Mouse (Mus musculus) limb, embryonic 11.5 days (tissue): Measurements from ENCODE around the gene Ganc. TPM values are rescaled to one million over a fixed set of nuclear protein-coding genes. Genes with fewer than 3 reads are reported as not detected.

Experiments used
- ATAC-seq: fragments of 200-750 bp; cut with Nextera tagmentation; 2 replicates; pipeline ENCODE4 v1.8.0; 2017; ENCODE audit warnings: low read depth; ENCODE audit not compliant: insufficient number of reproducible peaks, low FRiP score, low TSS enrichment
- DNase-seq: peaks from one replicate; pipeline ENCODE4 v3.0.0-alpha.2; 2015; ENCODE audit warnings: low spot score
- H3K27ac ChIP-seq: fragments of 300-500 bp; sonication (generic); replicated peaks from 2 replicates; pipeline ENCODE4 v1.5.1; 2014; ENCODE audit warnings: low read depth, mild to moderate bottlenecking, low read length
- H3K27me3 ChIP-seq: fragments of 300-500 bp; sonication (generic); 2 replicates; pipeline ENCODE4 v1.6.1; 2014; ENCODE audit warnings: mild to moderate bottlenecking, low read length, mixed read lengths; ENCODE audit not compliant: control insufficient read depth, insufficient read depth
- H3K36me3 ChIP-seq: fragments of 300-500 bp; sonication (generic); 2 replicates; pipeline ENCODE4 v1.6.1; 2014; ENCODE audit warnings: mild to moderate bottlenecking, low read length, moderate library complexity, mixed read lengths; ENCODE audit not compliant: control insufficient read depth, insufficient read depth
- H3K4me1 ChIP-seq: fragments of 300-500 bp; sonication (generic); 2 replicates; pipeline ENCODE4 v1.6.1; 2014; ENCODE audit warnings: low read length, mixed read lengths; ENCODE audit not compliant: control insufficient read depth, insufficient read depth
- H3K4me2 ChIP-seq: fragments of 300-500 bp; sonication (generic); 2 replicates; pipeline ENCODE4 v1.6.1; 2014; ENCODE audit warnings: low read depth, mild to moderate bottlenecking, moderate library complexity; ENCODE audit not compliant: severe bottlenecking
- H3K4me3 ChIP-seq: fragments of 300-500 bp; sonication (generic); 2 replicates; pipeline ENCODE4 v1.5.1; 2014; ENCODE audit warnings: low read depth, low read length
- H3K9ac ChIP-seq: fragments of 300-500 bp; sonication (generic); 2 replicates; pipeline ENCODE4 v1.6.1; 2014; ENCODE audit warnings: mild to moderate bottlenecking, low read length
- H3K9me3 ChIP-seq: fragments of 300-500 bp; sonication (generic); 2 replicates; pipeline ENCODE4 v1.6.1; 2016; ENCODE audit warnings: low read length; ENCODE audit not compliant: control insufficient read depth
- WGBS: fragments of 180-500 bp; shearing (Covaris S2); extraction: QIAGEN DNeasy Blood & Tissue Kit; methylation state at CpG from one replicate; pipeline ENCODE4 v1.1.7; 2014; 5-methylcytosine and 5-hydroxymethylcytosine counted together
- polyA plus RNA-seq: library from polyadenylated mRNA; unstranded; fragments of >200 nt; fragmentation: Nextera tagmentation; extraction: Ambion mirVana; gene quantifications from 2 replicates; pipeline ENCODE4 v1.2.1, GENCODE M21; 2014

Ganc gene
- polyA plus RNA-seq, 1 experiment from 2014 or later = 6.6 TPM

DNA sequence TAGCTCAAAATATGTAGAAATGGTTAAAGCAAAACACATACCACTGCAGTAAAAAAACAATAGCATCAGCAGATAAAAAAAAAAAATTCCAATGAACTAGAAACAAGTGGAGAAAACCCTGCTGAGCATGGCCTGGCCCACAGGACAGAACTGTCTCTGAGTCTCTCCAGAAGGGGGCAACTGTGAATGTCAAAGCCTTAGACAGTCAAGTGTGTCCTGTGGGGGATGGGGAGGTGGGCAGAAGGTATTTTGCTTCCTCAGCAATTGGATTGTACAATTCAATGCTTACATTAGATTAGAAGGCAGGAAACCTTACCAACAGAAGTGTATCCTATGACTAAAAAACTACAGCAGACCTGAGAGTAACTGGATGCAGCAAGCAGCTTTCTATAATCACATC lies 11.3 kb upstream of the Ganc start:
- no peaks in the 10 kb centered on the region for H3K27me3 ChIP-seq
- ATAC-seq = no peak
- no peak overlapping the region for H3K4me2 ChIP-seq
- H3K27ac ChIP-seq = no peak overlapping the region
- no peaks in the 10 kb centered on the region for H3K9me3 ChIP-seq
- no peak overlapping the region for H3K9ac ChIP-seq
- H3K36me3 ChIP-seq = peaks cover 5% of the 10 kb centered on the region
- no peaks in the 10 kb centered on the region for H3K4me1 ChIP-seq
- no peak for DNase-seq
- H3K4me3 ChIP-seq = no peak overlapping the region

GRCm38 (mm10) chr2:120397951-120398350 lies 5.7 kb upstream of the Ganc start:
- Histone ChIP-seq H3K27ac (no peak overlapping the region), H3K27me3 (no peaks in the 10 kb centered on the region), H3K4me2 (no peak overlapping the region), H3K9me3 (no peaks in the 10 kb centered on the region), H3K9ac (no peak overlapping the region), H3K36me3 (no peaks in the 10 kb centered on the region; the same call in 1 of the 2 replicates), H3K4me1 (no peaks in the 10 kb centered on the region; the same call in 1 of the 2 replicates), H3K4me3 (no peak overlapping the region)
- no peak for DNase-seq
- 94% methylated on average over 1 of the region's 1 CpGs for WGBS
- ATAC-seq = no peak

DNA sequence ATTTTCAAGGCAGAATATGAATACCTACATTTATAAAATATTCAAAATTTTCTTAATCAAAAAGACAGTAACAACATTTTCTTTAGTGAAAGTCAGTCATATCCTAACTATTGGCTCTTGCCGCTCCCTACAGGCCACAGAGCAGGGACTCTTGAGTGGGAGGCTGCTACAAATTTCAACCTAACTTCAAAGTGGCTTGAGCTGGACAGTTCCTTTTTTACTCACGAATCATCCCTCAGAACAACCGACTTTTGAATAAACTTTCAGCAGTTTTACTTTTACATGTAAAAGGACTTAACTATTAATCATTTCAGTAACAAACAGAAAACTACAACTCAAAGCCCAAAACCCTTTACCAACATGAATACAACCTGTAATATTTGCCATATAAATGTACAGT lies 883 bp upstream of the Ganc start:
- H3K36me3 ChIP-seq = no peaks in the 10 kb centered on the region
- DNase-seq (no peak), ATAC-seq (no peak)
- H3K27ac ChIP-seq = no peak overlapping the region
- H3K9me3 ChIP-seq = no peaks in the 10 kb centered on the region
- H3K9ac ChIP-seq = no peak overlapping the region
- peak overlapping the region; percentile 70 for H3K4me3 ChIP-seq
- no peaks in the 10 kb centered on the region for H3K27me3 ChIP-seq
- 58% methylated on average over 3 of the region's 3 CpGs for WGBS
- H3K4me2 ChIP-seq = peak overlapping the region; percentile 79
- H3K4me1 ChIP-seq = no peaks in the 10 kb centered on the region; the same call in 1 of the 2 replicates

- H3K27ac ChIP-seq = peak within 1 kb of the TSS; percentile 90
- H3K36me3 ChIP-seq = no peaks in the 10 kb centered on the region
- H3K9ac ChIP-seq = peak within 1 kb of the TSS; percentile 83
- peak within 1 kb of the TSS; percentile 79 for H3K4me2 ChIP-seq
- DNase-seq (peak; percentile 96), ATAC-seq (peak; percentile 99)
- no peaks in the 10 kb centered on the region; the same call in 1 of the 2 replicates for H3K4me1 ChIP-seq
- H3K9me3 ChIP-seq = no peaks in the 10 kb centered on the region
- peak within 1 kb of the TSS; percentile 70 for H3K4me3 ChIP-seq
- H3K27me3 ChIP-seq = no peaks in the 10 kb centered on the region
- WGBS = 1% methylated on average over 34 of the region's 34 CpGs
Observed at GRCm38 (mm10) chr2:120403986-120404822, 508 bp downstream of the Ganc start, which contains the start of gene Tmem87a. Gene Tmem87a, minus strand, starts transcription at chr2:120404113.

- ATAC-seq = no peak
- 36% methylated on average over 14 of the region's 14 CpGs for whole genome bisulfite sequencing
- DNase-seq = no peak
- Histone ChIP-seq H3K9me3 (no peaks in the 10 kb centered on the region), H3K4me3 (peak overlapping the region; percentile 70), H3K36me3 (no peaks in the 10 kb centered on the region), H3K9ac (peak overlapping the region; percentile 83), H3K4me1 (no peaks in the 10 kb centered on the region; the same call in 1 of the 2 replicates), H3K27ac (0 out of 2 replicates have a peak overlapping the region, but pooled peaks have one; percentile 90), H3K4me2 (peak overlapping the region; percentile 79), H3K27me3 (no peaks in the 10 kb centered on the region)
Observed at GRCm38 (mm10) chr2:120404823-120405765, 1.4 kb downstream of the Ganc start.

DNA sequence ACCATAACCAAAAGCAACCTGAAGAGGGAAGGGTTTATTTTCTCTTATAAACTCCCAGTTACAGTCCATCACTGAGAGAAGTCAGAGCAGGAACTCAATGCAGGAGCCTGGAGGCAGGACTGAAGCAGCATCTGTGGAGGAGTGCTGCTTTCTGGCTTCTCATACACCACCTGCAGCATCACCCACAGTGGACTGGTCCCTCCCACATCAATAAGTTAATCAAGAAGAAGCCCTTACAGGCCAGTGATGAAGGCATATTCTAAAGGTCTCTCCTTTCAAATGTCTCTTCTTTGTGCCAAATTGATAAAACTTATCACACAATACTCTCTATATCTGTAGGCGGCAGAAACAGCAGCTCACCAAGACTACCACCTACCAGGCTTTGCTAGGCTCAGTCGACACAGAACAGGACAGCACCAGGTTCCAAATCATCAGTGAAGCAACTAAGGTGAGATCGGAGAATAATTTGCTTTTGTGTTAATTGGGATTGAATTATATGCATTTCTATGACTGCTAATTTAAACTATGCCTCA lies 7.5 kb downstream of the Ganc start:
- no peaks in the 10 kb centered on the region for H3K9me3 ChIP-seq
- H3K36me3 ChIP-seq = no peaks in the 10 kb centered on the region
- 90% methylated on average over 3 of the region's 3 CpGs for whole genome bisulfite sequencing
- no peak for DNase-seq
- no peak for ATAC-seq
- no peaks in the 10 kb centered on the region for H3K27me3 ChIP-seq
- H3K9ac ChIP-seq = no peak overlapping the region
- no peak overlapping the region for H3K4me2 ChIP-seq
- no peak overlapping the region for H3K4me3 ChIP-seq
- H3K4me1 ChIP-seq = no peaks in the 10 kb centered on the region
- no peak overlapping the region for H3K27ac ChIP-seq

DNA sequence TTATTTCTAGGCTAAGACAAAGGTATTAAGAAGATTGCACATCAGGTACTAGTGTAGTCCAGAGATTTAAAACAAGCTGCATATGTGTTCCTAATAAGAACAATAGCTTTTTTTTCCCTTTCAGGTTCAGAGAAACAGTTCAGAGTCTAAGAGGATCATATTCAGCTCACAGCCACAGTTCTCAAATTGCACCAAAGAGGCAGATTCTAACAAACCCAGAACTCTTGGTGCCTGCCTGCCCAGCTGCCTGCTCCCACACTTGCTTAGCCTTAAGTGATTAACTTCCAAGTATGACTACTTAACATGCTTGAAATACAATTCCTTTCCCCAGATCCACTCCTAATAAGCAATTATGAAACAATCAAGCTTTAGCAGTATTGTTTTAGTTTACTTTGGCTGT lies 10.4 kb downstream of the Ganc start:
- Histone ChIP-seq H3K27ac (no peak overlapping the region), H3K4me2 (no peak overlapping the region), H3K27me3 (no peaks in the 10 kb centered on the region), H3K9me3 (no peaks in the 10 kb centered on the region), H3K4me1 (no peaks in the 10 kb centered on the region), H3K9ac (no peak overlapping the region), H3K36me3 (no peaks in the 10 kb centered on the region), H3K4me3 (no peak overlapping the region)
- DNase-seq (no peak), ATAC-seq (no peak)

DNA sequence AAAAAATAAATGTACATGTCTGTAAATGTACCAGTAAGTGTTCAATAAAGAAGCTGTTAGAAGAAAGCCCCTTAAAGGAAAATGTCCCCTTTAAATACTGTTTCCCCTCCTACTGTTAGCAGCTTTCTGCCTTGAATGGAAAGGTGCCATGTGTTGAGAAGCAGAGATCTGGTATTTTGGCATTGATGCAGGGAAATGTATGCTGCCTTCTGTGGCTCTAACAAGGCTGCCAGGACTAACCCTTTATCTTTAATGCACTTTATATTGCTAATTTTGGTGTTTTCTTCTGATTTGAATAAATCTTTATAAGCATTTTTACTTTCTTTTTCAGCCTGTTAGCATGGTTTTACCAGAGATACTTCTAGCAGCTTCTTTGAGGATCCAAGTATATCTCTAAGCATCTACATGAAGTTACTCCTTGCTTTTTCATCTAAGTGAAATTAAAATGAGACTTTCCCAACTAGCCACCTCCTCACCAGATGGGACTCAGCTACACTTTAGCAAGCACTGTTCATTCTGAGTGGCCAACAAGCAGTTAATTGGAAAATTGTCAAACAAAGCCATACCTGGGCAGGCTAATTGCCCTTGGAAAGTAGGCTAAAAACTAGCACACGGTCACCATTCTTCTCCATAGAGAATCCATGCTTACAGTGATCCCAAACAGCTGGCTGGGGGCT lies 11.2 kb downstream of the Ganc start:
- Histone ChIP-seq H3K4me3 (no peak overlapping the region), H3K4me2 (no peak overlapping the region), H3K4me1 (no peaks in the 10 kb centered on the region), H3K27me3 (no peaks in the 10 kb centered on the region), H3K9ac (no peak overlapping the region), H3K36me3 (no peaks in the 10 kb centered on the region), H3K9me3 (no peaks in the 10 kb centered on the region), H3K27ac (no peak overlapping the region)
- DNase-seq (no peak), ATAC-seq (no peak)
- 92% methylated on average over 1 of the region's 1 CpGs for WGBS
